Mouse (Mus musculus) E14TG2a.4 (cell line): ENCODE data around the gene H2-K1.
"Not testable (repeated sequence)": the region's sequence is repeated elsewhere in the genome, so short reads cannot be mapped to it uniquely, and the experiment has no call there.

Experiments
- H3K27me3 ChIP-seq: 2 replicates; pipeline ENCODE4 v1.6.1; 2014; ENCODE audit warnings: low read length, control low read depth; ENCODE audit not compliant: insufficient read depth
- H3K36me3 ChIP-seq: 2 replicates; pipeline ENCODE4 v1.6.1; 2014; ENCODE audit warnings: low read length, control low read depth; ENCODE audit not compliant: insufficient read depth
- H3K4me1 ChIP-seq: replicated peaks from 2 replicates; pipeline ENCODE4 v1.6.1; 2014; ENCODE audit warnings: low read depth, low read length, control low read depth
- H3K4me3 ChIP-seq: replicated peaks from 2 replicates; pipeline ENCODE4 v1.5.1; 2014; ENCODE audit warnings: mild to moderate bottlenecking, low read length
- H3K9me3 ChIP-seq: 2 replicates; pipeline ENCODE4 v1.6.1; 2014; ENCODE audit warnings: low read length, control low read depth
- CTCF ChIP-seq: conservative IDR thresholded peaks from 2 replicates; pipeline ENCODE4 v1.5.1; 2014; ENCODE audit warnings: low read length
- NANOG ChIP-seq: IDR thresholded peaks from 2 replicates; pipeline ENCODE4 v1.6.1; 2014; ENCODE audit warnings: borderline replicate concordance, low read length, mixed read lengths
- POU5F1 ChIP-seq: IDR thresholded peaks from 2 replicates; pipeline ENCODE4 v1.6.1; 2014; ENCODE audit warnings: low read length, borderline replicate concordance

The H2-K1 gene

DNA sequence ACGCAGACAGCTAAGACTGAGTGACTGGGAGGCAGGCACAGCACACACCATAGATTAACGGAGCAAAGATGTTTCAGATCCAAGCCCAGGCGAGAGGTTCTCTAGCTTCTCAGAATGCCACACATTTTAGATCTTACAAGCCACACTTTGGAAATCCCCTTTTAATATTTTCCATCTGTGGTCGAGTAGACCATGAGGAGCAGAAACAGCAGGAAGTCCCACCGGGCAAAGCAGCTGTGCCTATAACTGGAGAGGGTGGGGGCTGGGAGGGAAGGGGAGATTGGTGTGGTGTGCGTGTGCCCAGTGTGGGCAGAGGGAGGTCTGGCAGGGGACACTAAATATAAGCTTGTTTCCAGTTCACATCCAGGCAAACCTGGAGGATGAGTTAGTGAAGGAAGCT, 42.7 kb downstream of the H2-K1 start:
- no peak for TF ChIP-seq NANOG
- no peak for TF ChIP-seq POU5F1
- TF ChIP-seq CTCF = no peak
- H3K9me3 ChIP-seq = no peaks in the 10 kb centered on the region
- no peak overlapping the region for H3K4me3 ChIP-seq
- peaks cover 80% of the 10 kb centered on the region for H3K36me3 ChIP-seq
- peaks cover 36% of the 10 kb centered on the region for H3K4me1 ChIP-seq
- no peaks in the 10 kb centered on the region for H3K27me3 ChIP-seq

DNA sequence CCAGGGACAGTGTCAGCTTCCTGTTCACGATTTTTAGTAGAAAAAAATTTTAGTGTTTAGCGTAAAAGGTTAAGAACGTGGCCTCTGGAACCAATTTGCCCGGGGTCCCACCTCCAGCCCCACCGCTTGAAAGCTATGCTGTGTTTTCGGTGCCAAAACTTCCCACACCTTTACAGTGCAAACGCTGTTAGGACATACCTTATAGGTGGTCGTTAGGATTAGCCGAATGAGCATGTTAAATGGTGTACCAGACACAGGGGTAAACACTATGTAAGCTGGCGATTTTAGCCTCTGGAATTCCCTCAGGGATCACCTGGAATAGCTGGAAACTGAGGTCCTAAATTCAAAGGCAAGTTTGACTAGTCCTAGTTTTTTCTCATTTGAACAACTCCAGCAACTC, 43.8 kb downstream of the H2-K1 start:
- Histone ChIP-seq H3K27me3 (no peaks in the 10 kb centered on the region), H3K4me1 (peaks cover 42% of the 10 kb centered on the region), H3K36me3 (peaks cover 80% of the 10 kb centered on the region), H3K9me3 (no peaks in the 10 kb centered on the region), H3K4me3 (peak overlapping the region; percentile 95)
- no peak for TF ChIP-seq POU5F1
- no peak for TF ChIP-seq CTCF
- TF ChIP-seq NANOG = no peak

DNA sequence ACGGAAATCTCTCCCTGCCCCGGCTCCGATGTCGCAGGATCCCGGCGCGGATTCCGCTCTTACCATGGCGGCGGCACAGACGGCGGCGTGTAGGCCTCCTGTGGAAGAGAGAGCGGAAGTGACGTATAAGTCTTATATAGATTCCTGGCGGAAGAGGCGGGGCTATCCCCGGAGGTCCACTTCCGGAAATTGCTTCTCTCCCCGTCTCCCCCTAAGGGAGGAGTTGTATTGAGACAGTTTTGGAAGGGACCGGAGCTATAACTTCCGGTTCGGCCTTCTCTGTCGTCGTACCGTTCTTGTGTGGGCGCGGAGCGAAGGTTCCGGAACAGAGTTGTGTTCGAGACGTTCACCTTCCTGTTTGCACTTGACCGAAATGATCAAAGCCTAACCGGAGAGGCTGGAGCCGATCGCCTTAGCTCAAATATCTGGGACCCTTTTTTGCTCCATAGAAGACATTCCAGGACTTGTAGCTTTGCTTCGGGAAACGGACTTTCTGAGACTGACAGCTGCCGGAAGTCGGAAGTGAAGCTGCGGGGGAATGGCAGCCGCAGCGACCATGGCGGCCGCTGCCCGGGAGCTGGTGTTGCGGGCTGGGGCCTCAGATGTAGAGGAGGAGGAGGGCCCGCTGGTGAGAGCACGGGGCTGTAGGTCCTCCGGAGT, 44.5 kb downstream of the H2-K1 start, which contains the start of the genes Vps52 and Rps18:
Gene Vps52 (plus strand): TSS at position 258 of the 660 bp plus-strand sequence.
Gene Rps18 (minus strand): TSS at position 447 of the 660 bp plus-strand sequence.
- Histone ChIP-seq H3K27me3 (no peaks in the 10 kb centered on the region), H3K9me3 (no peaks in the 10 kb centered on the region), H3K36me3 (peaks cover 74% of the 10 kb centered on the region), H3K4me3 (peak within 1 kb of the TSS; percentile 95), H3K4me1 (peaks cover 48% of the 10 kb centered on the region)
- TF ChIP-seq NANOG = no peak
- TF ChIP-seq CTCF = no peak
- TF ChIP-seq POU5F1 = no peak; the same call in 1 of the 2 replicates

DNA sequence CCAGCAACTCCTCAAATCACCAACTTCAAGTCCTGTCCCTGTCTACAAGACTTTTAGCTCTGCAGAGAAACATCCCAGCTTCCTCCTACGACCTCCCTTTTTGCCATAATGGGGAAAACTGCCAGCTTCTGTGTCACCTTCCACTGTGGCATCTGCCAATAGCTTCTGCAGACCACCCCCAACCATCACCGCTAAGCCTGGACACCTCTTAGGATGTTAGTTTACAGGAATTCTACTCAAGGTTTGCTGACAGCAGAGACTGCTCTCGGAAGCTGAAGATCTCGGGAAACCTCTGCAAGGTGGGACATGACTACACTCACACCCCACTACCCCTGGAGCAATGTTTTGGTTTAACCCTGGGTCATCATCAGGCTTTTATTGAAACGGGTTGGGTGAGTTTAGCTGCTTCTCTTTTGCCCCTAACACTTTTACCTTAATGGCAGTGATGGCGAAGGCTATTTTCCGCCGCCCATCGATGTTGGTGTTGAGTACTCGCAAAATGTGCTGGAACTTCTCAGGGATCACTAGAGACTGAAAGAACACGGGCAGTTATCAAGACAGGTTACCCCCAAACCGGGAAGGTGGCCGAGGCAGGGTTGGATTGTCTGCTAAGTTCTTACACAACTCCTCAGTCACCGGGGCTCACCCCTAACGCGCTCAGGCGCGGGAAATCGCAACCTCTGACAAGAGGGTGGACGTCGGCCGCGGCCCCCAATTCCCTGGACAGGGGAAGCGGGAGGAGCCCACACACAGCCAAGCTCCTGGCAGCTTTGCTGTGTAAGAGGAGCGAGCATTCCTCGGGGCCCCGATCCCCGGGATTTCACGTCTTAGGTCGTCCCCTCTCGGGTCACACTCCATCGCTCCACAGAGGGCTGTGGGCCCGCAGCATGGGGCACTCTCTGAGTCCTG, 45.2 kb downstream of the H2-K1 start:
- Histone ChIP-seq H3K9me3 (no peaks in the 10 kb centered on the region), H3K36me3 (peaks cover 74% of the 10 kb centered on the region), H3K4me3 (peak overlapping the region; percentile 95), H3K4me1 (peaks cover 54% of the 10 kb centered on the region), H3K27me3 (no peaks in the 10 kb centered on the region)
- TF ChIP-seq POU5F1 = no peak
- TF ChIP-seq NANOG = no peak
- no peak for TF ChIP-seq CTCF

DNA sequence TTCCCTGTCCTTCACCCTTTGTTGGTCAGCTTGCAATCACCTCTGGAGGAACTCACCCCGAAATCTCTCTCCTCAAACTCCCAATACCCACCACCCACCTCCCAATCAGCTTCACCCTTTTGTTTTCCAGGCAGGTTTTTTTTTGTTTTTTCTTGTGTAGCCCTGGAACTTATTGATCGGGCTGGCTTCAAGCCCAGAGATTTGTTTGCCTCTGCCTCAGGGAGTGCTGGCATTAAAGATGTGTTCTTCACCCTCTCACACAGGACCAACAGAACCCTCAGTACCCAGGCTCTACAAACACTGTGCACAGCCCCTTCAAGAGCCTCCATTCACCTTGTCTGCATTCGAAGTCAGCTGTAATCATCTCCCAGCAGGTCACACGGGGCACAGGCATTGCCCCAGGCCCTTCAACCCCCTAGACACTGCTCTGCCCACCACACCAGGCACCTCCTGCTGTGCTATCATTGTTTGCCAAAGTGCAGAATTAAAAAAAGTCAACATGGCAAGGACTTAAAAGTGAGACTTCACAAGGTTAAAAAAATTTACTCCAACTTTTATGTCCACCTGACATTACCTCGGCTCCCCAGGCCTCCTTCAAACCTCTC, 46.1 kb downstream of the H2-K1 start:
- Histone ChIP-seq H3K36me3 (peaks cover 74% of the 10 kb centered on the region), H3K27me3 (no peaks in the 10 kb centered on the region), H3K9me3 (no peaks in the 10 kb centered on the region), H3K4me1 (peaks cover 58% of the 10 kb centered on the region), H3K4me3 (peak overlapping the region; percentile 95)
- TF ChIP-seq CTCF = no peak
- no peak for TF ChIP-seq POU5F1
- no peak for TF ChIP-seq NANOG

DNA sequence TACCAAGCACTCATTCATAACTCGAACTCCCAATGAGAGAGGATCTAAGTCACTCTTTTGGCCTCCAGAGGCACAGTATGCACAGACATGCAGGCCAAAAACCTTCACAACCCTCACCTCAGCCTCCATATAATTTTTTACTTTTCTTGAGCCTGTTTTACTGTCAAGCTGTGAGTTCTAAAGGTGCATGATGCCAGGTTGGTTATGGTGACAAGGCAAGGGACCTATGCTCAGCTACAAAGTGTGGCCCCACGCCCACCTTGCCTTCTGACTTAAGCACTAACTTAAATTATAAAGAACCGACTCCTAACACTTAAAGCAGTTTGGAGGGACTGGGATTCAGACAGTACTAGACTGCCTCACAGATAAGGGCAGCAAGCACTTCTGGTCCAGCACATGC, 46.8 kb downstream of the H2-K1 start:
- Histone ChIP-seq H3K36me3 (peaks cover 74% of the 10 kb centered on the region), H3K9me3 (no peaks in the 10 kb centered on the region), H3K4me3 (peak overlapping the region; percentile 95), H3K4me1 (peaks cover 66% of the 10 kb centered on the region), H3K27me3 (no peaks in the 10 kb centered on the region)
- TF ChIP-seq CTCF (no peak), POU5F1 (no peak), NANOG (no peak)

DNA sequence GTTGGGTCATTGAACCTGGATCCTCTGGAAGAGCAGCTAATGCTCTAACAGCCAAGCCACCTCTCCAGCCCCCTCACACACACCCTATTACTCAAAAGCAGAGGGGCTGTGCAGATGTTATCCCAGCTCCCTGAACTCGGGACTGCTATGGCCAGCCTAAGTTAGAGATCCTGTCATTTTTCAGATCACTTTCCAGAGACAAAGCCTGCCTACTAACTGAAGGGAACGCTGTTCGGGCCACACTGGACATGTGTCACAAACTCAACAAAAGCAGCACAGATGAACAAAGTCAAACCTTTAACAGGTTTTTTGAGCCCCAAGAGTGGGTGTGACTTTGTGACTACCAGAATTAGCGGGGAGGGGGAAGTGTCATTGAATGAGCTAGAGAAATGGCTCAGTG, 47.3 kb downstream of the H2-K1 start:
- no peak for TF ChIP-seq NANOG
- TF ChIP-seq CTCF = no peak
- no peak for TF ChIP-seq POU5F1
- Histone ChIP-seq H3K36me3 (peaks cover 74% of the 10 kb centered on the region), H3K9me3 (no peaks in the 10 kb centered on the region), H3K27me3 (no peaks in the 10 kb centered on the region), H3K4me1 (peaks cover 70% of the 10 kb centered on the region), H3K4me3 (peak overlapping the region; percentile 95)

DNA sequence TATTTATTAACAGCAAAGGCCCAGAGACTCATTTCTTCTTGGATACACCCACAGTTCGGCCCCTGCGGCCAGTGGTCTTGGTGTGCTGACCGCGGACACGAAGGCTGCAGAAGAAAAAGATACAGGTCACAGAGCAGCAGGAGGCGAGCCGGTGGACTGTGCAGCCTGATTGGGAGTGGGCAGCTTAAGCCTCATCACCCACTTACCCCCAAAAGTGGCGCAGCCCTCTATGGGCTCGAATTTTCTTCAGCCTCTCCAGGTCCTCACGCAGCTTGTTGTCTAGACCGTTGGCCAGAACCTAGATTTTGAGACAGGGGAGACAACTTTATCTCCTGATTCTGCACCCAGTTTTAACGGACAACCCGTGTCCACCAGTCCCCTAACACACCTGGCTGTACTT, 48.1 kb downstream of the H2-K1 start:
- peak overlapping the region; percentile 95 for H3K4me3 ChIP-seq
- peaks cover 75% of the 10 kb centered on the region for H3K36me3 ChIP-seq
- H3K4me1 ChIP-seq = peaks cover 72% of the 10 kb centered on the region
- not testable (repeated sequence) for H3K27me3 ChIP-seq, H3K9me3 ChIP-seq
